12 mouse cellular contexts compared by ENCODE assay signal in the genomic region with DNA sequence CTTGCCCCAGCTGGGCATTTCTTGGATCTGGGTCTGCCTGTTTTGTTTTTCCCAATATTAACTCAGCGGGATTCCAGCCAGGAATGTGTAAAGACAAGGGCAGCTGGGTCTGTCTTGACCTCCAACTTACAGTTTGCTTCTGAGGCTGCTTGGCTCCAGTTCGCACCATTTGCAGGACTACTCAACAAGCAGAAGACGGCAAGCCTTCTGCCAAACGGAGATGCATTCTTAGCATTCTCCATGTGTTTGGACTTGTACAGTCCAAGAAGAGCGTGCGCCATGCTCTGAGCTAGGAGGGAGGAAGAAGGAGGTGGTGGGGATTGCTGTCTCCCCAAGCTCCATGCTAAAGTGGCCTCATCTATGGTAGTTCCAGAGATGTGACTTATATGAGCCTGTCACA.
DNase-seq lines count a peak whose midpoint lies in the region; ATAC-seq and TF ChIP-seq lines count a peak whose summit lies in the region.
"Had no signal": no experiment of that assay in that cellular context is flagged by ENCODE, and none has a peak within 500 bp of the region (broad histone marks: within the 10 kb centered on the region; RNA-seq: fewer than 3 reads in every experiment).

No protein-coding gene starts in this region.

- TF ChIP-seq POLR2A in limb, embryonic 14.5 days (IDR thresholded peaks at IDR 0.05; ENCODE audit: borderline replicate concordance, extremely low read depth, insufficient read depth, insufficient read length): no peak

- intact Hi-C loops in gastrocnemius, adult 2 months (cut with DNase I): no loop called here

- peak; percentile 72 for ATAC-seq in limb, embryonic 14.5 days (ENCODE audit: low FRiP score, low read depth)
- ATAC-seq in embryonic facial prominence, embryonic 15.5 days (ENCODE audit: insufficient number of reproducible peaks, low FRiP score, low TSS enrichment, low read depth): peak; percentile 63
- ATAC-seq: midbrain, embryonic 13.5 days had no signal

- TF ChIP-seq CTCF in gastrocnemius, adult 2 months (IDR thresholded peaks at IDR 0.05): no peak

- 62% methylated on average over 6 of the region's 6 CpGs for WGBS in limb, embryonic 14.5 days
- 83% methylated on average over 6 of the region's 6 CpGs for WGBS in limb, embryonic 10.5 days
- WGBS in embryonic facial prominence, embryonic 15.5 days: 54% methylated on average over 6 of the region's 6 CpGs

- H3K4me3 ChIP-seq in gastrocnemius, adult 2 months: no peak overlapping the region
- no peak overlapping the region for H3K4me3 ChIP-seq in limb, embryonic 14.5 days (replicated peaks; ENCODE audit: low read length)
- no peak overlapping the region for H3K4me3 ChIP-seq in limb, embryonic 10.5 days
- no peak overlapping the region for H3K4me3 ChIP-seq in embryonic facial prominence, embryonic 15.5 days (replicated peaks)
- H3K4me3 ChIP-seq: limb, embryonic 15.5 days; midbrain, embryonic 13.5 days had no signal

- H3K27ac ChIP-seq in gastrocnemius, adult 2 months: no peak overlapping the region
- no peak overlapping the region for H3K27ac ChIP-seq in limb, embryonic 14.5 days (replicated peaks; ENCODE audit: low read depth, low read length)
- H3K27ac ChIP-seq in limb, embryonic 10.5 days: no peak overlapping the region
- no peak overlapping the region for H3K27ac ChIP-seq in embryonic facial prominence, embryonic 15.5 days (replicated peaks)
- H3K27ac ChIP-seq: limb, embryonic 15.5 days; midbrain, embryonic 13.5 days had no signal

- no peaks in the 10 kb centered on the region for H3K9me3 ChIP-seq in limb, embryonic 14.5 days (ENCODE audit: control insufficient read depth, low read length)
- H3K9me3 ChIP-seq in limb, embryonic 10.5 days (replicated peaks): no peaks in the 10 kb centered on the region
- H3K9me3 ChIP-seq in embryonic facial prominence, embryonic 15.5 days (replicated peaks): no peaks in the 10 kb centered on the region
- H3K9me3 ChIP-seq: limb, embryonic 15.5 days; midbrain, embryonic 13.5 days had no signal

- H3K27me3 ChIP-seq in limb, embryonic 14.5 days (ENCODE audit: control insufficient read depth, insufficient read depth, low read length): no peaks in the 10 kb centered on the region
- H3K27me3 ChIP-seq in limb, embryonic 10.5 days (ENCODE audit: low read depth, poor library complexity, severe bottlenecking): no peaks in the 10 kb centered on the region
- no peaks in the 10 kb centered on the region for H3K27me3 ChIP-seq in embryonic facial prominence, embryonic 15.5 days
- H3K27me3 ChIP-seq: limb, embryonic 15.5 days; midbrain, embryonic 13.5 days had no signal

- H3K4me1 ChIP-seq in limb, embryonic 14.5 days (ENCODE audit: control insufficient read depth, insufficient read depth, low read length): no peaks in the 10 kb centered on the region
- peaks cover 6% of the 10 kb centered on the region for H3K4me1 ChIP-seq in limb, embryonic 10.5 days
- no peaks in the 10 kb centered on the region for H3K4me1 ChIP-seq in embryonic facial prominence, embryonic 15.5 days
- H3K4me1 ChIP-seq: limb, embryonic 15.5 days had no signal

- no peaks in the 10 kb centered on the region for H3K36me3 ChIP-seq in limb, embryonic 14.5 days (ENCODE audit: control insufficient read depth, insufficient read depth, low read length)
- no peaks in the 10 kb centered on the region for H3K36me3 ChIP-seq in limb, embryonic 10.5 days
- H3K36me3 ChIP-seq in embryonic facial prominence, embryonic 15.5 days: no peaks in the 10 kb centered on the region
- H3K36me3 ChIP-seq: limb, embryonic 15.5 days; midbrain, embryonic 13.5 days had no signal

- no peak overlapping the region for H3K9ac ChIP-seq in limb, embryonic 14.5 days (ENCODE audit: low read depth, low read length, severe bottlenecking)
- H3K9ac ChIP-seq in embryonic facial prominence, embryonic 15.5 days: no peak overlapping the region
- H3K9ac ChIP-seq: limb, embryonic 15.5 days; midbrain, embryonic 13.5 days had no signal

- no peak overlapping the region for H3K4me2 ChIP-seq in limb, embryonic 14.5 days (replicated peaks; ENCODE audit: low read depth, low read length, severe bottlenecking)
- H3K4me2 ChIP-seq in embryonic facial prominence, embryonic 15.5 days (replicated peaks): no peak overlapping the region
- H3K4me2 ChIP-seq: limb, embryonic 15.5 days; midbrain, embryonic 13.5 days had no signal

- DNase-seq in gastrocnemius, postnatal 10 days: peak; percentile 36
- DNase-seq in gastrocnemius, adult 2 months: no peak
- DNase-seq in limb, embryonic 14.5 days (ENCODE audit: low spot score): peak; percentile 44
- no peak for DNase-seq in limb, embryonic 10.5 days (ENCODE audit: low spot score)
- peak; percentile 39 for DNase-seq in lung, postnatal 25 days (ENCODE audit: low spot score)
- DNase-seq in right cerebral cortex, postnatal 14 days: no peak
- no peak for DNase-seq in thymus, postnatal 10 days (ENCODE audit: low spot score in 2 of 2)
- DNase-seq: adrenal gland, postnatal 36 days; thymus, postnatal 36 days had no signal

Comparison
In these comparisons a context has a peak if more than half of its experiments do, and no peak if none do; other contexts are left out.
1. DNase-seq: peak in gastrocnemius, postnatal 10 days (single experiment), limb, embryonic 14.5 days (single experiment) and lung, postnatal 25 days (single experiment); none in gastrocnemius, adult 2 months (single experiment), limb, embryonic 10.5 days (single experiment), right cerebral cortex, postnatal 14 days (single experiment) and thymus, postnatal 10 days (0 of 2).